Mouse (Mus musculus) spleen, adult 18-20 months (tissue): ENCODE measurements around the gene Hdgfl1.

ENCODE experiments used
- DNase-seq, 2 experiments: peaks; one replicate each; pipeline ENCODE4 v3.0.0; 2022; ENCODE audit warnings: mixed read lengths in 2 of 2

The Hdgfl1 gene

GRCm38 (mm10) chr13:26769955-26770354 lies at the start of gene Hdgfl1:
Gene Hdgfl1, minus strand, starts transcription at chr13:26770165.
- DNase-seq, result no peak

GRCm38 (mm10) chr13:26795460-26795859 lies 25.5 kb upstream of the Hdgfl1 start:
- no peak for DNase-seq

DNA sequence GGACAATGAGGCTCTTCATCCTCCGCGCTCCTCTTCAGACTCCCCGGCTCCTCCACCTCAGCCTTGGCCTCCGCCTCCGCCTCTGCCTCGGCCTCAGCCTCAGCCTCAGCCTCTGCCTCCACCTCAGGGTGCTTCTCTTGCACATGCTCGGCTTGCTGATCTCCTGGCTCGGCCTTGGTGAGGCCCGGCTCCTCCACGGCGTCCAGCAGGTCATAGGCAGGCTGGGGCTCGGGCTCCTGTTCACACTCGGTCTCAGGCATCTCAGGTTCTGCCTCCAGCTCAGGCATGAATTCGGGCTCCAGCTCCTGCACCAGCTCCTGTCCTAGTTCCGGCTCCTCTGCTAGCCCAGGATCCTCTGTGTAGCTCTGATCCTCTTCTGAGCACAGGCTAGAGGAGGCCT lies 541 bp downstream of the Hdgfl1 start:
- DNase-seq, result no peak

DNA sequence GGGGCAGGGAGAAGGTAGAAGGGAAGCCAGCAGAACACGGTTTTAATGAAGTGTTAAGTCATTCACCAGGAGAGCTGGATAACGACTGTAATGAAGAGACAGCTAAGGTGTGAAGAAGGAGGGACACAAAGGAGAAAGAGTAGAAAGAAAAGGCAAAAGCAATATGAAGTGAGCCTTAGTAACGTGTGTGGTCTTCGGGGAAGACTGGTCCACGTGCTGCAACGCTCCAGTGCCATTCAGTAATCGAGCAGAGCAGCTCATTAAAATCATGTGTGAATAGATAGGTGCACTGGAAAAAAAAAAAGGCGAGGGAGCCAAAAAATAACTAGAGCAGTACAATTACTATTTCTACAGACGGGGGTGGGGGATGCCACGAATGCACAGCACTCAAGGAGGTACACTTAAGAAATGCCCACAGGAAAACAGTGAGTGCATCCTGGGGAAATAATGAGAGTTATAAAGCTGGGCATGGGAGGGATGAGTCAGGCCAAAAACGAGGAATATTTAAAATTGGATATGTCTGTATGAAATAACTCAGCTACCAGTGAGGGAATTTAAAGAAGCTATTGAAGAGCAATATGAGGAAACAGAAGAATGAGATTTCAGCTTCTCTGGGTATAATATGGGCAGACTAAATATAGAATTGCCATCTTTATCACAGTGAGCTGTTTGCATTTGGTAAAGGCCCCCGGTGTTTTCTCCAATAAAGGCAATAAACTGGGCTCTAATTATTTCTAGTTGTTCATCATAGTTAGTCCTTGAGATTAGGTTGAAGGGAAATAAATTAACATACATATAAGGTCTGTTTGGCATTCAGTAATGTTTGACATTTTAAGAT lies 7.8 kb downstream of the Hdgfl1 start:
- no peak for DNase-seq

DNA sequence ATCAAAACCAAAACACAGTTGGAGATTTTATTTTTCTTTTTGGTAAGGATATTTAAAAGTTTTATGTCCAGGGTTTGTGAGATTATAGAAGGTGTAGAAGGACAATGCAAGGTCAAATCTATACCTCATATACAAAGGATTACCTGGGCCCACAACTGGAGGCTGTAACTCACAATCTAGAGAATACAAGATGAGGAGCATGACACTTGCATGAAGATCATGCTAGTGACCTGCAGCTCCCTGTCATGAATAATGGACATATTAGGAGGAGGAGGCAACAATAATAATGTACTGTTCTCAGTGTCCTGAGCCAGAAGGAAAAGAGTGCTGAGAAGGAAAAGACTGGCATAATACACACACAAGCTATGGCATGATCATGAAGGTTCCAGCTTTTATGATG lies 17.1 kb downstream of the Hdgfl1 start:
- no peak for DNase-seq

- DNase-seq, result no peak
Observed at GRCm38 (mm10) chr13:26752414-26752813, 17.6 kb downstream of the Hdgfl1 start.

DNA sequence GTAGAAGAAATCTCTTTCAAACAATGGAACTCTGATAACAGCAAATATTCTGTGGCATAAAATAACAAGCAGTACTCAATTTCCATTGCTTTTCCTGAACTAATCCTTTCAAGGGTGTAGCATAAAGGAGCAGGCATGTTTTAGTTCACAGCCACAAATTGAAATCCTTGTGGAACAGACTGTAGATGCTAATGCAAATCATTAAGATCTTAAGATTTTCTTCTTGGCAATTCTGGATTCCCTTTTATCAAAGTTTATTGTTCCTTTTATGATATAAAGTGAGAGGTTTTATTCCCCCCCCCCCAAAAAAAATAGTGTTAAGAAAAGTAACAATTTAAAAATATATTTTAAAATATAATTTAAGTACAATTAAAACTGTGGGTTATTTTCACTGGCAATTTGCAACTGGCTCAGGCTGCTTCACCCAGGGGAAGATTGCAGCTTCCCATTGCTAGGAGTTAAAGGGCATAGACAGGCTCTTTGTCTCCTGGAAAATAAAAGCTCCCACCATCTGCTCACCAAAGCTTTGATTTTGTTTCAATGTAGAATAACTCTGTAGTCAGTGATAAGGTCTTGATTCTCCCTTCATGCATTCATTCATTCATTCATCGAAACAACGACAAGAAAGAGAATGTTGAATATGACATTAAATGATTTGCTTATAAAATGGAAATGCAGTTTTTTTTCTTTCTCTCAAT lies 24.1 kb downstream of the Hdgfl1 start:
- no peak for DNase-seq

DNA sequence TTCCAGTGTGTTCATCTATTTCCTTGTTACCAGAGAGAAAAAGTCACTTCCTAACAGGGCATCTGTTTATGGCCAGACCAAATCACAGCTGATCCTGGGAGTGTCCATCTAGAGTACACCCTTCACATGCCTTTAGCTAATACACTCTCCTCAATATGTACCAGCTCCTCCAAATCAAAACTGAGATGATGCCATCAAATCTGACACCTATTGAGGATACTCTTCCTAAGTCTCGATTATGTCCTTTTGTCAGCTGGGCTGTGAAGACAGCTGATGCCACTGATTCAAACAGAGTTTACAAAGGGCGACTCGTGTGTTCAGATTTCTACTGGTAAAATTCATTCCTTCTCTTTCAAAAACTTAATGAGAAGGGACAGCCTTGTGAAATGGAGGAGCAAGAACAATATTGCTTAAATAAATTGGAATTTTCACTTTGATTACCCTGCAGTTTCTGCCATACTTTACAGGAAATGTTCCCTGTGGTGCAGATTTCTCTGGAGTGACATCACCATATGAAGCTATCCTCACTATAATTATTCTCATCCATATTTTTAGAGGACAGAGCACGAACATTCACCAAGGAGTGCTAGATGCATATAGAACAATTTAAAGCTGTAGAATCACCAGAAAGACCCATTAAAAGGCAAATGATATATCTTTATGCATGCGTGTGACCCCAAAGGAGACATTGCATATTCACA lies 24.8 kb downstream of the Hdgfl1 start:
- DNase-seq, result no peak

DNA sequence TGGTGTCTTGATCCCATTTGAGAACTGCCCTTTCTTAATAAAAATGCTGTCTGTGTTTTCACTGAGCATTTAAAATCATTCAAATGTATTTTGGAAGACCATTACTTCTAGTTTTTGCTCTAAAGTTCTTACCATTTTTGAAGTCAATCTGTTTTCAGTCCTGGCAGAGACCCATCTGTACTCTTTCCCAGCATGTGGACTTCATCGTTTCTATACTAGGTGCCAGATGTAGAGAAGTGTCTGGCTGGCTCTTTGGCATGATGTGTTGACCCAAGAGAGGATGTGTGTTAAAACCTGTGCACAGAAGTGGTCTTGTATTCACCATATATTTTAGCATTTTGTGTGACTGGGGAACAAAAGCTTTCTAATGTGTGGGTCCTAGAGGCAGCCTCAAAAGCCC lies 25.9 kb downstream of the Hdgfl1 start:
- no peak for DNase-seq

GRCm38 (mm10) chr13:26734981-26735380 lies 35.0 kb downstream of the Hdgfl1 start:
- DNase-seq, result no peak

- DNase-seq, result no peak
Observed at GRCm38 (mm10) chr13:26724250-26724649, 45.7 kb downstream of the Hdgfl1 start.

DNA sequence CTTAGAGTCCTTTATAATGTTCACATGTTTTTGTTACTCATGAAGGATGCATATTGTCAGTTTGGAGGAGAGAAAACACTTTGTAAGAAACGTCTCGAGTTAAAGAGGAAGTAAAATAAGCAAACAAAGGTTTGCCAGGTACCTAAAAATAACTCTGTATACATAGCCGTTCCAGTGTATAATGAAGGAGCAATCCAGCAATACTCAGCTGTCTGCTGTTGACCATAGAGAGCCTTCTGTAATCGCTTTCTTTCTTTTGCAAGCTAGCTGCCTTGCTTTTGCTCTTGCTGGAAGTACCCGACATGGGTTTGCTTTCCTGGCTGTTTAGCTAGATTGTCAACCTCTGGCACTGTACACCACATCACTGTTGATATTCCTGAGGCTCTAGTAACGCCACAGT lies 48.6 kb downstream of the Hdgfl1 start:
- DNase-seq, result no peak

DNA sequence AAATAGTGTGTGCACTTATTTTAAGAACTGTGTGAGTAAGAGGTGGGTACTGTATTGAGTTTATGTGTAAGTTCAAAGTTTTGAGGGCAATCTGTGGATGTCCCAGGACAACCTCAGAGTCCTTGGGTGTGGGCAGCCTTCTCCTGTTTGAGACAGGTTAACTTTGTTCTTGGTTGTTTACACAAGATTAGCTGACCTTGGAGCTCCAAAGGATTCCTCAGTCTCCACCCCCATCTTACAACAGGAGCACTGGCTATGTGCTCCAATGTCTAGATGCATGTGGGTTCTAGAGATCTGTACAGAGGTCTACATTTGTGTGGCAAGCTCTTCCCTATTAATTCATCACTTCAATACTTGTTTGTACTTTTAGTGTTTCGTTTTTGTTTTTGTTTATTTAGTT lies 49.0 kb downstream of the Hdgfl1 start:
- no peak for DNase-seq

DNA sequence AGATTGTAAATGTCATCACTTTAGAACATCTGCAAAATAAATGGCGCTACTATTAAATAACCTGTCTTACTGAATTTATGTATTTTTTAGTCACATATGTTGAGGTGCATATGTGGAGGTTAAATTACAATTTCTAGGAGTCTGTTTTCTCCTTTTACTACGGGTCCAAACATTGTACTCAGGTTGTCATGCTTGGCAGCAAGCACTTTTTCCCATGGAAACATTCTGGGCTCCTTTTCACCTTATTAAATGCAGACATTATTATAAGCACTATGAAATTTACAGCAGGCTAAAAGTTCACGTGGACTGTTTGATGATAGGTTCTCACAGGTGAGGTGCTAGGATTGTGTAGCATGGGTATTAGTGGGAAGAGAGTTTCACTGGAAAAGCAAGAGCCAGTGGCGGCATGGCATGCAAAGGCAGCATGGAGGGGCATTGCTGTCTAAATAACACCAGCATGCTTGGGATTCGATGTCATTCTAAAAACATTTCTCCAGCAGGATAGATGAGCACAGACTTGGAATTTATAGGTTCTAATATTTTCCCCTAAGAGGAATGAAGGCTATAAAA lies 50.7 kb downstream of the Hdgfl1 start:
- DNase-seq, result no peak
